Mouse (Mus musculus) midbrain, embryonic 16.5 days (tissue): ENCODE measurements around the gene Tmem45b. TPM values are rescaled to one million over a fixed set of nuclear protein-coding genes. Genes with fewer than 3 reads are reported as not detected.

Experiments
- ATAC-seq: fragments of 200-750 bp; cut with Nextera tagmentation; 2 replicates; pipeline ENCODE4 v1.8.0; 2017; ENCODE audit warnings: moderate TSS enrichment
- H3K27ac ChIP-seq: fragments of 300-500 bp; sonication (generic); 2 replicates; pipeline ENCODE4 v1.5.1; 2014; ENCODE audit warnings: mild to moderate bottlenecking, low read length, mixed read lengths
- H3K27me3 ChIP-seq: fragments of 300-500 bp; sonication (generic); 2 replicates; pipeline ENCODE4 v1.6.1; 2014; ENCODE audit warnings: low read depth, low read length, mixed read lengths; ENCODE audit not compliant: control insufficient read depth, insufficient read depth
- H3K36me3 ChIP-seq: fragments of 300-500 bp; sonication (generic); 2 replicates; pipeline ENCODE4 v1.6.1; 2014; ENCODE audit warnings: mild to moderate bottlenecking, low read length, moderate library complexity, mixed read lengths; ENCODE audit not compliant: control insufficient read depth, insufficient read depth
- H3K4me1 ChIP-seq: fragments of 300-500 bp; sonication (generic); 2 replicates; pipeline ENCODE4 v1.6.1; 2014; ENCODE audit warnings: mild to moderate bottlenecking, low read length, mixed read lengths; ENCODE audit not compliant: control insufficient read depth, insufficient read depth
- H3K4me2 ChIP-seq: fragments of 300-500 bp; sonication (generic); 2 replicates; pipeline ENCODE4 v1.6.1; 2014; ENCODE audit warnings: mild to moderate bottlenecking, low read length, mixed read lengths
- H3K4me3 ChIP-seq: fragments of 300-500 bp; sonication (generic); 2 replicates; pipeline ENCODE4 v1.5.1; 2014; ENCODE audit warnings: low read depth, mild to moderate bottlenecking, low read length, moderate library complexity, mixed read lengths
- H3K9ac ChIP-seq: fragments of 300-500 bp; sonication (generic); 2 replicates; pipeline ENCODE4 v1.6.1; 2014; ENCODE audit warnings: low read depth, low read length, mixed read lengths
- H3K9me3 ChIP-seq: fragments of 300-500 bp; sonication (generic); replicated peaks from 2 replicates; pipeline ENCODE4 v1.6.1; 2014; ENCODE audit warnings: mild to moderate bottlenecking, low read length, mixed read lengths; ENCODE audit not compliant: control insufficient read depth, poor library complexity, severe bottlenecking
- WGBS: fragments of 180-500 bp; shearing (Covaris S2); extraction: QIAGEN DNeasy Blood & Tissue Kit; methylation state at CpG from one replicate; pipeline ENCODE4 v1.1.7; 2014; 5-methylcytosine and 5-hydroxymethylcytosine counted together
- polyA plus RNA-seq: library from polyadenylated mRNA; unstranded; fragments of >200 nt; fragmentation: Nextera tagmentation; extraction: Ambion mirVana; gene quantifications from 2 replicates; pipeline ENCODE4 v1.2.1, GENCODE M21; 2015

The Tmem45b gene
- polyA plus RNA-seq, 1 experiment from 2014 or later: 0.54 TPM

DNA sequence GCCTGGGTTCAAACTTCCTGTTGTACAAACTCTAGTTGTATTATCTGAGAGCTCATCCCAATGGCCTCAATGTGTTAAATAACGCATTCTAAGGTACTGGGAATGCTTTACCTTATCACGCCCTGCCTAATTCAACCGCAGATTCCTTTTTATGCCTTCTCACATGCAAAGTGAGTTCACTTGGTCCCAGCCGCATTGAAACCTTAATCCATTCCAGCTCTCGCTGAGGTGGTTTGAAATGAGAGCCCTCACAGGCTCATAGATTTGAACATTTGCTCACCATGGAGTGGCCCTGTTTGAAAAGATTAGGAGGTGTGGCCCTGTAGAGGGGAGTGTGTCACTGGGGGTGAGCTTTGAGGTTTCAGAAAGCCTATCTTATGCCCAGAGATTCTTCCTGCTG is 23.9 kb downstream of the Tmem45b start:
- H3K9ac ChIP-seq: no peak overlapping the region
- H3K27ac ChIP-seq: no peak overlapping the region
- 82% methylated on average over 5 of the region's 5 CpGs for WGBS
- no peaks in the 10 kb centered on the region for H3K9me3 ChIP-seq
- no peak overlapping the region for H3K4me3 ChIP-seq
- no peaks in the 10 kb centered on the region for H3K27me3 ChIP-seq
- ATAC-seq: no peak
- no peaks in the 10 kb centered on the region for H3K4me1 ChIP-seq
- no peak overlapping the region for H3K4me2 ChIP-seq
- no peaks in the 10 kb centered on the region for H3K36me3 ChIP-seq

DNA sequence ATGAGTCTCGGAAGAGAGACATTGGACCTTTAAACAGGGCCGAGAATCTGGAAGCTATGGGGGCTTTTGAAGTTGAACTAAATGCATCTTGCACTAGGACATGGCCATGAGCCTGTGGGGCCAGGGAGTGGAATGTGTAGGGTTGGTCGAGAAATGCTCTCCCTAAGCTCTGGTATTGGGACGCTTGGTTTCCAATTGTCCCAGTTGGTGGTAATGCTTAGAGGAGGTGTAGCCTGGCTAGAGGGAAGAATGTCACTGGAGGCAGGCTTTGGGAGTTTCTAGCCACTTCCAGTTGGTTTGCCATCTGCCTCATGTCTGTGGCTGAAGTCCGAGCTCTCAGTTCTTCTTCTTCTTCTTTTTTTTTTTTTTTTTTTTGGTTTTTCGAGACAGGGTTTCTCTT is 24.9 kb downstream of the Tmem45b start:
- ATAC-seq: no peak
- Histone ChIP-seq H3K9ac (no peak overlapping the region), H3K4me1 (no peaks in the 10 kb centered on the region), H3K4me3 (no peak overlapping the region), H3K27me3 (no peaks in the 10 kb centered on the region), H3K36me3 (no peaks in the 10 kb centered on the region), H3K4me2 (no peak overlapping the region), H3K9me3 (no peaks in the 10 kb centered on the region), H3K27ac (no peak overlapping the region)
- WGBS: 83% methylated on average over 5 of the region's 6 CpGs

DNA sequence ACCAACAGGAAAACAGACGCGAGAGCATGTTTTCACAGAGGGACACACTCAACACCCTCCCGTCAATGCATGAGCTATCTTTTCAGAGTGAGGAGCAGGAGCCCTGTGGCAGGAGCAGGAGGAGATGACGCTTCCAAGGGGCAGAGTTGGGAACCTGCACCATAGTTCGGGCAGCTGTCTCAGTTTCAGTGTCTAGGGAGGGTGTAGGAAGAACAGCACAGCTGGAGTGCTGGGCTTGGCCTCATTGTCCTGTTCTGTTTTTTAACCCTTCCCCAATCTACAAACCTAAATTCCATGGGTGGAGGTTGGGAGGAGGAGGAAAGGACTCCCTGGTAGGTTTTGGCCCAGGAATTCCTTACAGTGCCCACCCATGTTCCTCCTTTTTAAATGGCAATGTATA is 25.4 kb downstream of the Tmem45b start:
- no peaks in the 10 kb centered on the region for H3K36me3 ChIP-seq
- H3K4me1 ChIP-seq: no peaks in the 10 kb centered on the region
- H3K27me3 ChIP-seq: no peaks in the 10 kb centered on the region
- ATAC-seq: no peak
- H3K4me2 ChIP-seq: no peak overlapping the region
- H3K4me3 ChIP-seq: no peak overlapping the region
- H3K9ac ChIP-seq: no peak overlapping the region
- H3K9me3 ChIP-seq: no peaks in the 10 kb centered on the region
- WGBS: 66% methylated on average over 5 of the region's 5 CpGs
- no peak overlapping the region for H3K27ac ChIP-seq

DNA sequence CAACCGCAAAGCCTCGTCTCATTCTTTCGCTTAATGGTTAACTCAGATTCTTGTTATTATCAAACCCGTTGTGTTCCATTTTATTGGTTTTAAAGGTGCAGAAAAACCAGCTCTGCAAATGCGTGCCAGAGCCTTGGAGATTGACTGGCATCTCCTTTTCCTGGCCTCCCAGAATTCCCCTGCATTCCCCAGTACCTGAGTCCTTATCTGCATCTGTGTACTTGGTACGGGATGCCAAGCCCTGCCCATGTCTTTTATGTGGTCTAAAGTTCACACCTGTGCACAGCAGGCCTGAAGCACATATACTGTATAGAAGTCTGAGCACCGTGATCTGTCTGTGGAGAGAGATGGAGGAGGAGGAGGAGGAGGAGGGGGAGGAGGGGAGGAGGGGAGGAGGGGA is 26.4 kb downstream of the Tmem45b start:
- ATAC-seq: no peak
- Histone ChIP-seq H3K27ac (no peak overlapping the region), H3K4me3 (no peak overlapping the region), H3K4me2 (no peak overlapping the region), H3K27me3 (no peaks in the 10 kb centered on the region), H3K4me1 (no peaks in the 10 kb centered on the region), H3K9ac (no peak overlapping the region), H3K36me3 (no peaks in the 10 kb centered on the region), H3K9me3 (no peaks in the 10 kb centered on the region)
- WGBS: 86% methylated on average over 7 of the region's 7 CpGs

DNA sequence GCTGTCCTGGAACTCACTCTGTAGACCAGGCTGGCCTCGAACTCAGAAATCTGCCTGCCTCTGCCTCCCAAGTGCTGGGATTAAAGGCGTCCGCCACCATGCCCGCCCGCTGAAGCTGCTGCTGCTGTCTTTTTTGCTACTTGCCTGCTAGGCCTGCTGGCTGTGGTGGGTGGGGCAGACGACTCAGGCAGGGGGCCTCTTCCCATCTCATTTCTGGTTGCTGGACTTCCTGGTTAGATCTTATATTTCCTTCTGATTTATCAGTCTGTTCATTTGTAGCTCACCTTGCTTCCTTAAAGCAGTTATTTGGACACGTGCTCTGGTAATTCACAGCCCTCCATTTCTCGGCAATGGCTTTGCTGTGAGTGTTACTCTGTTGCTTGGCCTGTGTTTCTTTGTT is 28.8 kb downstream of the Tmem45b start:
- no peaks in the 10 kb centered on the region for H3K4me1 ChIP-seq
- no peak overlapping the region for H3K27ac ChIP-seq
- WGBS: 96% methylated on average over 8 of the region's 8 CpGs
- no peak overlapping the region for H3K9ac ChIP-seq
- H3K9me3 ChIP-seq: no peaks in the 10 kb centered on the region
- H3K4me3 ChIP-seq: no peak overlapping the region
- no peaks in the 10 kb centered on the region for H3K36me3 ChIP-seq
- H3K4me2 ChIP-seq: no peak overlapping the region
- H3K27me3 ChIP-seq: no peaks in the 10 kb centered on the region
- no peak for ATAC-seq

DNA sequence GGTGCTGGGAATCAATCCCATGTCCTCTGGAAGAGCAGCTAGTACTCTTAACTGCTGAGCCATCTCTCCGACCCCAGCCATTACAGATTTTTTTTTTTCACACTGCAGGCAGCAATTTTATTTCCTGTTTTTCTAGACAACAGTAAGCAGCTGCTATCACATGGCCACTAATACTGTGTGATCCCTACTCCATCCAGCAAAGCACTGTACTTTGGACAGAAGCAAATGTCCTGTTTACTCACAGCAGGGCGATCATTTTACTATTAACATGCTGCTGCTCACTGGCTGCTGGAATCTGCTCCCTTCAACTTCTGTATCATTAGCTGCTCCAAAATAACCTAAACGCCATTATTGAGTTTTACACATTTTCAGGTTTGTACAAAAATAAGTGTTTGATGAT is 30.8 kb downstream of the Tmem45b start:
- Histone ChIP-seq H3K27me3 (no peaks in the 10 kb centered on the region), H3K27ac (no peak overlapping the region), H3K9ac (no peak overlapping the region), H3K4me3 (no peak overlapping the region), H3K9me3 (no peaks in the 10 kb centered on the region), H3K36me3 (no peaks in the 10 kb centered on the region), H3K4me1 (no peaks in the 10 kb centered on the region), H3K4me2 (no peak overlapping the region)
- no peak for ATAC-seq
- WGBS: 92% methylated on average over 3 of the region's 3 CpGs

DNA sequence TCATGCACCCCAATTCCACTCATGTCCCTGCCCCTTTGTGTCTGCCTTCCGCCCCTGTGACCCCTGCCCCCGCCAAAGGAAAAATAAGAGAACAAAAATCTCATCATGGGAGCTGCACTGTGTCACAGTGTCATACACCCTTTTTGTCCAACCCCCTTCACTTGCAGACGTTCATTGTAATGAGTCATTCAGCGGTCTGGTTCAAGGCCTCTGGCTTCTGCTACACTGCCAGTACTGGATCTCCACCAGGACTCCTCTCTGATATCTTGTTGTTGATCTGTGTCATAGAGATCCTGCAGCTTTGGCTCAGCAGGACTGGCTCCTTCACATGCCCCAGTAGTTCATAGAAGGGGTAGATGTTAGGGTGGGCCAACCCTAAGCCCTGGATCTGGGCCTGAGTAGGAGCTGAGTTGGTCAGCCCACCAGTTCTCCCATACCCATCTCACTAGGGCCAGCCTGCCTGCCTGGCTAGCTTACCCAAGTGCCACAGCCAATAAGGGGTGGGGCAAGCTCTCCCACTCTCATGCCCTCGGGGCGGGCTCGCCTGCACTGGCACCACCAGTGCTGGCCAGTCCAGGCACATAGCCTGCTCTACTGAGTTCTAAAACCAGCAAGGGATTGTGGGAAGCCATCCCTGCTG is 31.8 kb downstream of the Tmem45b start:
- Histone ChIP-seq H3K4me3 (no peak overlapping the region), H3K9ac (no peak overlapping the region), H3K9me3 (no peaks in the 10 kb centered on the region), H3K4me2 (no peak overlapping the region), H3K27ac (no peak overlapping the region), H3K4me1 (no peaks in the 10 kb centered on the region), H3K27me3 (no peaks in the 10 kb centered on the region), H3K36me3 (no peaks in the 10 kb centered on the region)
- ATAC-seq: no peak
- WGBS: 84% methylated on average over 7 of the region's 7 CpGs

DNA sequence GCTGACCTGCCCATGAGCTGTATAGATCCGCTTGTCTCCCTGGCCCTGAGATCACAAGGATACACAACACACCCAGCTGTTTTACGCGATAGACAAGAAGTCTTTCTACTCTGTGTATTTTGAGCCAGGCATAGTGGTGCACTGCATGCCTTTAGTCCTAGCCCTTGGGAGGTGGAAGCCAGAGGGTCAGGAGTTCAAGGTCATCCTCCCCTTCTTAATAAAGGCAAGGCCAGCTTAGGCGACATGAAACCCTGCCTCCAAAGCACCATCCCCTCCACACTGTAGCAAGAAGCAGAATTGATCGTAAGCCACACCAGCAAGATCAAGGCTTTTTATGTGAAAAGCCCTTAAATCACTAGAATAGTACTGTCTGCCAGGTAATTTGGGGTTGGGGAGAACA is 32.5 kb downstream of the Tmem45b start:
- ATAC-seq: no peak
- Histone ChIP-seq H3K27ac (no peak overlapping the region), H3K4me2 (no peak overlapping the region), H3K27me3 (no peaks in the 10 kb centered on the region), H3K9me3 (no peaks in the 10 kb centered on the region), H3K9ac (no peak overlapping the region), H3K4me1 (no peaks in the 10 kb centered on the region), H3K4me3 (no peak overlapping the region), H3K36me3 (no peaks in the 10 kb centered on the region)
- 90% methylated on average over 5 of the region's 5 CpGs for WGBS

DNA sequence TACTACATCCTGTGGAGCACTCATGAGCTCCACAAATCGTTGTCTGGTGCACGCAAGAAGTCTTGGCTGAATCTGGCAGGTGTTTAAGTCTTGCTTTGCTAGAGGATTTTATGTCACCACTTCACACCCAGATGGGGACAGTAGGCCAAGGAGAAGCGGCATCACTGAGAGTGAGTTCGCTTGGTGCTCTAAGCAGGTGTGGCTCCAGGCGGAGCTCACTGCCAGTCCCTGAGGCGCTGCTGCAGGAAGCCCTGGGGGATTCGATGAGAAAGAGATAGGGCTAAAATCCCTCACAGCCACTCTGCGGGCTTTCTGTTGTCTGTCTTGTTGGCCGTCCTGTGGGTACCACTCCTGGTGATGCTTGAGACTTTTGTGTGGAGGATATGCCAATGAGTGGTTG is 34.3 kb downstream of the Tmem45b start:
- Histone ChIP-seq H3K9ac (no peak overlapping the region), H3K9me3 (no peaks in the 10 kb centered on the region), H3K4me3 (no peak overlapping the region), H3K4me1 (no peaks in the 10 kb centered on the region), H3K27ac (no peak overlapping the region), H3K27me3 (no peaks in the 10 kb centered on the region), H3K4me2 (no peak overlapping the region), H3K36me3 (no peaks in the 10 kb centered on the region)
- ATAC-seq: no peak
- WGBS: 71% methylated on average over 9 of the region's 9 CpGs
